8 mouse cellular contexts compared by ENCODE assay signal in genomic region chr5:30012726-30013503, GRCm38 (mm10). TPM values are rescaled to one million over a fixed set of nuclear protein-coding genes. Genes with fewer than 3 reads are reported as not detected.
A peak's percentile ranks its signal among the peaks of the same experiment; 100 is the strongest.
DNase-seq lines count a peak whose midpoint lies in the region; ATAC-seq and TF ChIP-seq lines count a peak whose summit lies in the region.

Gene Il6, plus strand, starts transcription at chr5:30013114.

- no peak within 1 kb of the TSS for H3K9ac ChIP-seq in heart, adult 2 months (ENCODE audit: low read depth, low read length)
- H3K9ac ChIP-seq in liver, postnatal 0 days (replicated peaks) = no peak within 1 kb of the TSS

- TF ChIP-seq POLR2A in heart, adult 2 months (IDR thresholded peaks at IDR 0.05; ENCODE audit: insufficient read depth, low read depth, low read length) = no peak

- peak; percentile 77 for TF ChIP-seq CTCF in heart, adult 2 months (IDR thresholded peaks at IDR 0.05)
- peak; percentile 37; the same call in 1 of the 2 replicates for TF ChIP-seq CTCF in liver, postnatal 0 days (IDR thresholded peaks at IDR 0.05; ENCODE audit: low read depth)

- intact Hi-C loops in heart, adult 2 months (cut with DNase I) = loop anchor here (5.0 kb wide), 1 partner anchor 59 kb away; the partner anchor contains the start of gene Tyms

- no peaks in the 10 kb centered on the region for H3K79me2 ChIP-seq in heart, adult 2 months (replicated peaks; ENCODE audit: control insufficient read depth, insufficient read depth, low read length)

- peak within 1 kb of the TSS; percentile 17; the same call in 1 of the 2 replicates for H3K4me3 ChIP-seq in heart, adult 2 months
- no peak within 1 kb of the TSS for H3K4me3 ChIP-seq in liver, postnatal 0 days (ENCODE audit: low read depth, low read length)

- H3K4me1 ChIP-seq in heart, adult 2 months (ENCODE audit: control insufficient read depth, insufficient read depth, low read length) = no peaks in the 10 kb centered on the region; the same call in 1 of the 2 replicates
- H3K4me1 ChIP-seq in liver, postnatal 0 days (ENCODE audit: insufficient read depth) = no peaks in the 10 kb centered on the region

- 23% methylated on average over 16 of the region's 16 CpGs for WGBS in heart, adult 2 months
- 42% methylated on average over 16 of the region's 16 CpGs for WGBS in liver, postnatal 0 days (ENCODE audit: insufficient replicate concordance)

- H3K27ac ChIP-seq in heart, adult 2 months = peak within 1 kb of the TSS; percentile 39
- no peak within 1 kb of the TSS for H3K27ac ChIP-seq in liver, postnatal 0 days (ENCODE audit: low read depth)

- peak; percentile 72; the same call in 1 of the 2 replicates for ATAC-seq in liver, postnatal 0 days

- peak within 1 kb of the TSS; percentile 33; the same call in 1 of the 2 replicates for H3K4me2 ChIP-seq in liver, postnatal 0 days (ENCODE audit: low read depth, low read length)

- H3K27me3 ChIP-seq in heart, adult 2 months (ENCODE audit: control insufficient read depth, insufficient read depth, low read length) = no peaks in the 10 kb centered on the region
- no peaks in the 10 kb centered on the region for H3K27me3 ChIP-seq in liver, postnatal 0 days (ENCODE audit: insufficient read depth, low read length)

- no peaks in the 10 kb centered on the region for H3K36me3 ChIP-seq in heart, adult 2 months (ENCODE audit: control insufficient read depth, insufficient read depth, low read length)
- H3K36me3 ChIP-seq in liver, postnatal 0 days (replicated peaks; ENCODE audit: insufficient read depth, low read length) = no peaks in the 10 kb centered on the region

- no peaks in the 10 kb centered on the region for H3K9me3 ChIP-seq in liver, postnatal 0 days (ENCODE audit: low read length)

- peak; percentile 53; the same call in 1 of the 2 replicates for TF ChIP-seq EP300 in heart, adult 2 months (IDR thresholded peaks at IDR 0.05; ENCODE audit: insufficient read depth, low read depth, low read length)
- TF ChIP-seq EP300 in liver, postnatal 0 days (IDR thresholded peaks at IDR 0.05; ENCODE audit: low read depth) = no peak

- DNase-seq in B cell, adult 2 months = peak; percentile 6 to 8
- DNase-seq in ZHBTc4 (ENCODE audit: low read depth, low spot score) = peak; percentile 63
- peak; percentile 62 to 89 for DNase-seq in cerebellum, postnatal 4 days (ENCODE audit: low spot score in 2 of 2)
- peak; percentile 91 to 92 for DNase-seq in heart, adult 2 months
- DNase-seq in kidney, postnatal 10 days = peak; percentile 93
- peak; percentile 66 for DNase-seq in liver, postnatal 0 days
- peak; percentile 88 to 91 for DNase-seq in right cerebral cortex, adult 2 months (ENCODE audit: low spot score in 2 of 2)
- peak; percentile 76 for DNase-seq in urinary bladder, postnatal 25 days (ENCODE audit: low spot score)

RNA-seq across cellular contexts. Expression of gene Il6, which starts in this region (rescaled TPM):
- not detected for total RNA-seq in heart, adult 2 months (2021)
- polyA plus RNA-seq in heart, adult 2 months (2012; rRNA removed) = not detected in 2 replicates
- 0.28 and 0.33 TPM in 2 replicates for polyA plus RNA-seq in liver, postnatal 0 days (2015; fragmentation: Nextera tagmentation; extraction: Ambion mirVana)

Comparison
In these comparisons a context has a peak if more than half of its experiments do, and no peak if none do; other contexts are left out.
1. Peak in DNase-seq, H3K4me3 ChIP-seq and H3K27ac ChIP-seq in heart, adult 2 months; RNA of the gene not detected or under 1 TPM.
2. Peak in DNase-seq, ATAC-seq and H3K4me2 ChIP-seq in liver, postnatal 0 days; RNA of the gene not detected or under 1 TPM.
3. DNase-seq: peak in every context shown above with its lines; median percentile 93 in kidney, postnatal 10 days; 92 in heart, adult 2 months; 90 in right cerebral cortex, adult 2 months; 76 in urinary bladder, postnatal 25 days; 76 in cerebellum, postnatal 4 days; 66 in liver, postnatal 0 days; 63 in ZHBTc4; 7 in B cell, adult 2 months.